Mouse (Mus musculus) forebrain, embryonic 10.5 days (tissue): ENCODE data around the gene 4931428F04Rik. TPM values are rescaled to one million over a fixed set of nuclear protein-coding genes. Genes with fewer than 3 reads are reported as not detected.

Experiments
- DNase-seq: peaks from one replicate; pipeline ENCODE4 v3.0.0-alpha.2; 2017; ENCODE audit warnings: low spot score; ENCODE audit errors: extremely low spot score
- H3K27ac ChIP-seq: fragments of 300-500 bp; sonication (generic); 2 replicates; pipeline ENCODE4 v1.5.1; 2016; ENCODE audit warnings: mild to moderate bottlenecking
- H3K27me3 ChIP-seq: fragments of 300-500 bp; sonication (generic); 2 replicates; pipeline ENCODE4 v1.6.1; 2016; ENCODE audit warnings: mild to moderate bottlenecking; ENCODE audit not compliant: poor library complexity, severe bottlenecking
- H3K36me3 ChIP-seq: fragments of 300-500 bp; sonication (generic); replicated peaks from 2 replicates; pipeline ENCODE4 v1.6.1; 2016; ENCODE audit warnings: mild to moderate bottlenecking, moderate library complexity
- H3K4me1 ChIP-seq: fragments of 300-500 bp; sonication (generic); 2 replicates; pipeline ENCODE4 v1.6.1; 2016
- H3K4me3 ChIP-seq: fragments of 300-500 bp; sonication (generic); 2 replicates; pipeline ENCODE4 v1.5.1; 2016; ENCODE audit warnings: mild to moderate bottlenecking, moderate library complexity
- H3K9me3 ChIP-seq: fragments of 300-500 bp; sonication (generic); 2 replicates; pipeline ENCODE4 v1.6.1; 2016; ENCODE audit warnings: mild to moderate bottlenecking, moderate library complexity
- WGBS: fragments of 180-500 bp; shearing (Covaris S2); methylation state at CpG from one replicate; pipeline ENCODE4 v1.1.7; 2016; 5-methylcytosine and 5-hydroxymethylcytosine counted together
- polyA plus RNA-seq: library from polyadenylated mRNA; unstranded; fragments of >200 nt; fragmentation: Nextera tagmentation; extraction: Ambion mirVana; gene quantifications from 2 replicates; pipeline ENCODE4 v1.2.1, GENCODE M21; 2016

The 4931428F04Rik gene
- polyA plus RNA-seq, 1 experiment from 2014 or later: 19.8 TPM

GRCm38 (mm10) chr8:105275840-105276239, 13.8 kb downstream of the 4931428F04Rik start, which contains the start of gene Nol3:
TSS of gene Nol3 (plus strand) at chr8:105276140.
- Histone ChIP-seq H3K4me3 (peak within 1 kb of the TSS; percentile 55), H3K36me3 (no peaks in the 10 kb centered on the region; the same call in 1 of the 2 replicates), H3K27ac (peak within 1 kb of the TSS; percentile 44; the same call in 1 of the 2 replicates), H3K4me1 (peaks cover 39% of the 10 kb centered on the region), H3K9me3 (no peaks in the 10 kb centered on the region), H3K27me3 (peaks cover 100% of the 10 kb centered on the region)
- DNase-seq: no peak
- WGBS: 4% methylated on average over 10 of the region's 10 CpGs

- Histone ChIP-seq H3K27me3 (peaks cover 100% of the 10 kb centered on the region), H3K9me3 (no peaks in the 10 kb centered on the region), H3K36me3 (no peaks in the 10 kb centered on the region; the same call in 1 of the 2 replicates), H3K4me1 (peaks cover 44% of the 10 kb centered on the region), H3K27ac (no peak overlapping the region), H3K4me3 (no peak overlapping the region)
- no peak for DNase-seq
- 6% methylated on average over 11 of the region's 11 CpGs for WGBS
Observed at GRCm38 (mm10) chr8:105275387-105275786, 14.3 kb downstream of the 4931428F04Rik start.

GRCm38 (mm10) chr8:105270916-105271186, 18.8 kb downstream of the 4931428F04Rik start:
- peaks cover 5% of the 10 kb centered on the region for H3K9me3 ChIP-seq
- WGBS: under 1% methylated on average over 11 of the region's 11 CpGs
- H3K4me1 ChIP-seq: peaks cover 49% of the 10 kb centered on the region
- H3K27ac ChIP-seq: no peak overlapping the region
- peaks cover 100% of the 10 kb centered on the region for H3K27me3 ChIP-seq
- no peak for DNase-seq
- H3K36me3 ChIP-seq: no peaks in the 10 kb centered on the region
- peak overlapping the region; percentile 27; the same call in 1 of the 2 replicates for H3K4me3 ChIP-seq

GRCm38 (mm10) chr8:105270101-105270915, 19.4 kb downstream of the 4931428F04Rik start:
- Histone ChIP-seq H3K4me1 (peaks cover 44% of the 10 kb centered on the region), H3K36me3 (no peaks in the 10 kb centered on the region), H3K9me3 (peaks cover 5% of the 10 kb centered on the region), H3K4me3 (peak overlapping the region; percentile 57), H3K27me3 (peaks cover 100% of the 10 kb centered on the region), H3K27ac (no peak overlapping the region)
- DNase-seq: no peak
- WGBS: 2% methylated on average over 39 of the region's 39 CpGs

GRCm38 (mm10) chr8:105269461-105269947, 20.2 kb downstream of the 4931428F04Rik start, which contains the start of gene Hsf4:
TSS of gene Hsf4 (plus strand) at chr8:105269801.
- peaks cover 100% of the 10 kb centered on the region for H3K27me3 ChIP-seq
- WGBS: under 1% methylated on average over 42 of the region's 42 CpGs
- DNase-seq: no peak

GRCm38 (mm10) chr8:105269075-105269458, 20.6 kb downstream of the 4931428F04Rik start:
- Histone ChIP-seq H3K9me3 (peaks cover 5% of the 10 kb centered on the region), H3K4me3 (peak overlapping the region; percentile 57), H3K27ac (no peak overlapping the region), H3K36me3 (no peaks in the 10 kb centered on the region), H3K27me3 (peaks cover 100% of the 10 kb centered on the region), H3K4me1 (peaks cover 55% of the 10 kb centered on the region)
- DNase-seq: no peak
- WGBS: under 1% methylated on average over 10 of the region's 10 CpGs

More at GRCm38 (mm10) chr8:105269461-105269947, 20.2 kb downstream of the 4931428F04Rik start, which contains the start of gene Hsf4:
- Histone ChIP-seq H3K9me3 (peaks cover 5% of the 10 kb centered on the region), H3K4me1 (peaks cover 51% of the 10 kb centered on the region), H3K27ac (no peak within 1 kb of the TSS), H3K36me3 (no peaks in the 10 kb centered on the region), H3K4me3 (peak within 1 kb of the TSS; percentile 57)

GRCm38 (mm10) chr8:105268342-105269074, 21.2 kb downstream of the 4931428F04Rik start:
- DNase-seq: peak; percentile 71
- no peaks in the 10 kb centered on the region for H3K36me3 ChIP-seq

GRCm38 (mm10) chr8:105266775-105267174, 22.9 kb downstream of the 4931428F04Rik start:
- peaks cover 100% of the 10 kb centered on the region for H3K27me3 ChIP-seq
- peaks cover 7% of the 10 kb centered on the region for H3K9me3 ChIP-seq
- H3K4me1 ChIP-seq: peaks cover 58% of the 10 kb centered on the region
- no peak for DNase-seq
- no peaks in the 10 kb centered on the region for H3K36me3 ChIP-seq
- WGBS: 7% methylated on average over 13 of the region's 13 CpGs
- H3K4me3 ChIP-seq: no peak overlapping the region; the same call in 1 of the 2 replicates
- no peak overlapping the region for H3K27ac ChIP-seq

More at GRCm38 (mm10) chr8:105268342-105269074, 21.2 kb downstream of the 4931428F04Rik start:
- under 1% methylated on average over 65 of the region's 65 CpGs for WGBS
- peaks cover 59% of the 10 kb centered on the region for H3K4me1 ChIP-seq
- H3K9me3 ChIP-seq: peaks cover 5% of the 10 kb centered on the region
- no peak overlapping the region for H3K27ac ChIP-seq
- H3K27me3 ChIP-seq: peaks cover 100% of the 10 kb centered on the region
- H3K4me3 ChIP-seq: peak overlapping the region; percentile 57

GRCm38 (mm10) chr8:105265128-105265527, 24.5 kb downstream of the 4931428F04Rik start:
- 16% methylated on average over 10 of the region's 10 CpGs for WGBS
- no peaks in the 10 kb centered on the region for H3K36me3 ChIP-seq
- peaks cover 11% of the 10 kb centered on the region for H3K9me3 ChIP-seq
- no peak for DNase-seq
- H3K4me1 ChIP-seq: peaks cover 43% of the 10 kb centered on the region
- H3K27ac ChIP-seq: no peak overlapping the region
- peaks cover 100% of the 10 kb centered on the region for H3K27me3 ChIP-seq
- peak overlapping the region; percentile 62 for H3K4me3 ChIP-seq

GRCm38 (mm10) chr8:105264024-105264982, 25.4 kb downstream of the 4931428F04Rik start, which contains the start of the genes Tradd and Fbxl8:
TSS of gene Tradd (minus strand) at chr8:105264609.
TSS of gene Fbxl8 (plus strand) at chr8:105264648.
- no peaks in the 10 kb centered on the region for H3K36me3 ChIP-seq
- H3K4me3 ChIP-seq: peak within 1 kb of the TSS; percentile 62
- 1% methylated on average over 54 of the region's 54 CpGs for WGBS
- H3K4me1 ChIP-seq: peaks cover 41% of the 10 kb centered on the region
- peak within 1 kb of the TSS; percentile 27; the same call in 1 of the 2 replicates for H3K27ac ChIP-seq
- peaks cover 11% of the 10 kb centered on the region for H3K9me3 ChIP-seq
- DNase-seq: peak; percentile 69
- H3K27me3 ChIP-seq: peaks cover 100% of the 10 kb centered on the region

GRCm38 (mm10) chr8:105263244-105263912, 26.3 kb downstream of the 4931428F04Rik start:
- peak overlapping the region; percentile 62; the same call in 1 of the 2 replicates for H3K4me3 ChIP-seq
- H3K27ac ChIP-seq: no peak overlapping the region
- 38% methylated on average over 16 of the region's 16 CpGs for WGBS
- peaks cover 11% of the 10 kb centered on the region for H3K9me3 ChIP-seq
- H3K36me3 ChIP-seq: no peaks in the 10 kb centered on the region
- H3K27me3 ChIP-seq: peaks cover 100% of the 10 kb centered on the region
- peaks cover 41% of the 10 kb centered on the region for H3K4me1 ChIP-seq
- no peak for DNase-seq
